Mouse (Mus musculus) midbrain, embryonic 10.5 days (tissue): Measurements from ENCODE around the gene Hist1h2bg. TPM values are rescaled to one million over a fixed set of nuclear protein-coding genes. Genes with fewer than 3 reads are reported as not detected.
"Not testable (repeated sequence)": the region's sequence is repeated elsewhere in the genome, so short reads cannot be mapped to it uniquely, and the experiment has no call there.

Experiments used
- DNase-seq: peaks from one replicate; pipeline ENCODE4 v3.0.0-alpha.2; 2017; ENCODE audit warnings: low spot score
- H3K27ac ChIP-seq: fragments of 300-500 bp; sonication (generic); replicated peaks from 2 replicates; pipeline ENCODE4 v1.5.1; 2016; ENCODE audit warnings: mild to moderate bottlenecking
- H3K27me3 ChIP-seq: fragments of 300-500 bp; sonication (generic); 2 replicates; pipeline ENCODE4 v1.6.1; 2016; ENCODE audit warnings: low read depth, mild to moderate bottlenecking; ENCODE audit not compliant: poor library complexity, severe bottlenecking
- H3K36me3 ChIP-seq: fragments of 300-500 bp; sonication (generic); 2 replicates; pipeline ENCODE4 v1.6.1; 2016; ENCODE audit warnings: mild to moderate bottlenecking, moderate library complexity
- H3K4me1 ChIP-seq: fragments of 300-500 bp; sonication (generic); 2 replicates; pipeline ENCODE4 v1.6.1; 2016
- H3K4me3 ChIP-seq: fragments of 300-500 bp; sonication (generic); 2 replicates; pipeline ENCODE4 v1.5.1; 2016; ENCODE audit warnings: mild to moderate bottlenecking, moderate library complexity
- H3K9me3 ChIP-seq: fragments of 300-500 bp; sonication (generic); replicated peaks from 2 replicates; pipeline ENCODE4 v1.6.1; 2016; ENCODE audit warnings: mild to moderate bottlenecking
- WGBS: fragments of 180-500 bp; shearing (Covaris S2); methylation state at CpG from one replicate; pipeline ENCODE4 v1.1.7; 2016; 5-methylcytosine and 5-hydroxymethylcytosine counted together
- polyA plus RNA-seq: library from polyadenylated mRNA; unstranded; fragments of >200 nt; fragmentation: Nextera tagmentation; extraction: Ambion mirVana; gene quantifications from 2 replicates; pipeline ENCODE4 v1.2.1, GENCODE M21; 2016

Gene Hist1h2bg
- polyA plus RNA-seq, 1 experiment from 2014 or later = 6.4 TPM

- H3K4me3 ChIP-seq = peak within 1 kb of the TSS; percentile 60
- no peaks in the 10 kb centered on the region for H3K36me3 ChIP-seq
- WGBS = under 1% methylated on average over 31 of the region's 45 CpGs
- DNase-seq = peak; percentile 64
- peak within 1 kb of the TSS; percentile 95 for H3K27ac ChIP-seq
- H3K4me1 ChIP-seq = peaks cover 17% of the 10 kb centered on the region
- no peaks in the 10 kb centered on the region for H3K27me3 ChIP-seq
- no peaks in the 10 kb centered on the region for H3K9me3 ChIP-seq
These were observed 27.0 kb upstream of the Hist1h2bg start, which contains the start of gene Hist1h3f for GRCm38 (mm10) chr13:23543965-23544786. Gene Hist1h3f (plus strand): TSS chr13:23544052.

- Histone ChIP-seq H3K4me1 (peaks cover 17% of the 10 kb centered on the region), H3K27ac (peak overlapping the region; percentile 95), H3K4me3 (peak overlapping the region; percentile 60)
- H3K9me3 ChIP-seq, H3K36me3 ChIP-seq, DNase-seq, H3K27me3 ChIP-seq: not testable (repeated sequence)
- WGBS = 0% methylated on average over 13 of the region's 14 CpGs
These were observed 26.4 kb upstream of the Hist1h2bg start for GRCm38 (mm10) chr13:23544787-23545120.

- WGBS = 80% methylated on average over 5 of the region's 5 CpGs
- peaks cover 25% of the 10 kb centered on the region for H3K4me1 ChIP-seq
- H3K27me3 ChIP-seq = no peaks in the 10 kb centered on the region
- H3K9me3 ChIP-seq = no peaks in the 10 kb centered on the region
- H3K27ac ChIP-seq = peak overlapping the region; percentile 72
- H3K36me3 ChIP-seq = no peaks in the 10 kb centered on the region
- H3K4me3 ChIP-seq = peak overlapping the region; percentile 7; the same call in 1 of the 2 replicates
- no peak for DNase-seq
These were observed 24.5 kb upstream of the Hist1h2bg start for GRCm38 (mm10) chr13:23546694-23547093.

GRCm38 (mm10) chr13:23550761-23551145 is 20.4 kb upstream of the Hist1h2bg start:
- 8% methylated on average over 3 of the region's 3 CpGs for WGBS
- no peaks in the 10 kb centered on the region for H3K27me3 ChIP-seq
- H3K27ac ChIP-seq = peak overlapping the region; percentile 98
- no peaks in the 10 kb centered on the region for H3K36me3 ChIP-seq
- peak overlapping the region; percentile 56 for H3K4me3 ChIP-seq
- no peak for DNase-seq
- no peaks in the 10 kb centered on the region for H3K9me3 ChIP-seq
- H3K4me1 ChIP-seq = peaks cover 38% of the 10 kb centered on the region

GRCm38 (mm10) chr13:23551146-23551834 is 19.9 kb upstream of the Hist1h2bg start, which contains the start of gene Hist1h4f:
Gene Hist1h4f (minus strand): TSS chr13:23551648.
- peak within 1 kb of the TSS; percentile 98 for H3K27ac ChIP-seq
- not testable (repeated sequence) for H3K36me3 ChIP-seq, H3K9me3 ChIP-seq, H3K27me3 ChIP-seq
- WGBS = under 1% methylated on average over 47 of the region's 47 CpGs
- peak; percentile 92 for DNase-seq
- peak within 1 kb of the TSS; percentile 56 for H3K4me3 ChIP-seq
- H3K4me1 ChIP-seq = peaks cover 37% of the 10 kb centered on the region

- no peak for DNase-seq
- Histone ChIP-seq H3K27me3 (no peaks in the 10 kb centered on the region), H3K27ac (peak overlapping the region; percentile 98), H3K36me3 (no peaks in the 10 kb centered on the region), H3K4me1 (peaks cover 42% of the 10 kb centered on the region), H3K9me3 (no peaks in the 10 kb centered on the region), H3K4me3 (peak overlapping the region; percentile 56)
- 60% methylated on average over 8 of the region's 8 CpGs for WGBS
These were observed 19.0 kb upstream of the Hist1h2bg start for GRCm38 (mm10) chr13:23551931-23552914.

GRCm38 (mm10) chr13:23552962-23553361 is 18.2 kb upstream of the Hist1h2bg start, which contains the start of gene Hist1h1d:
Gene Hist1h1d (plus strand): TSS chr13:23553262.
- no peaks in the 10 kb centered on the region for H3K36me3 ChIP-seq
- H3K4me3 ChIP-seq = peak within 1 kb of the TSS; percentile 75
- peaks cover 44% of the 10 kb centered on the region for H3K4me1 ChIP-seq
- H3K27me3 ChIP-seq = no peaks in the 10 kb centered on the region
- no peaks in the 10 kb centered on the region for H3K9me3 ChIP-seq
- H3K27ac ChIP-seq = peak within 1 kb of the TSS; percentile 98
- DNase-seq = no peak

GRCm38 (mm10) chr13:23554393-23554792 is 16.8 kb upstream of the Hist1h2bg start:
- 26% methylated on average over 9 of the region's 9 CpGs for WGBS
- no peaks in the 10 kb centered on the region for H3K27me3 ChIP-seq
- H3K4me1 ChIP-seq = peaks cover 41% of the 10 kb centered on the region
- peak overlapping the region; percentile 98 for H3K27ac ChIP-seq
- no peak for DNase-seq
- peak overlapping the region; percentile 75 for H3K4me3 ChIP-seq
- no peaks in the 10 kb centered on the region for H3K9me3 ChIP-seq
- no peaks in the 10 kb centered on the region for H3K36me3 ChIP-seq

- Histone ChIP-seq H3K27ac (peak overlapping the region; percentile 98), H3K4me3 (peak overlapping the region; percentile 75), H3K4me1 (peaks cover 41% of the 10 kb centered on the region), H3K36me3 (no peaks in the 10 kb centered on the region), H3K27me3 (no peaks in the 10 kb centered on the region), H3K9me3 (no peaks in the 10 kb centered on the region)
- WGBS = under 1% methylated on average over 54 of the region's 54 CpGs
- peak; percentile 86 for DNase-seq
These were observed 16.0 kb upstream of the Hist1h2bg start for GRCm38 (mm10) chr13:23554925-23555838.

GRCm38 (mm10) chr13:23555839-23556416 is 15.3 kb upstream of the Hist1h2bg start:
- peak overlapping the region; percentile 98 for H3K27ac ChIP-seq
- H3K4me3 ChIP-seq = peak overlapping the region; percentile 75
- peaks cover 38% of the 10 kb centered on the region for H3K4me1 ChIP-seq
- WGBS = under 1% methylated on average over 18 of the region's 18 CpGs
- no peaks in the 10 kb centered on the region for H3K27me3 ChIP-seq
- no peaks in the 10 kb centered on the region for H3K9me3 ChIP-seq
- DNase-seq = peak; percentile 77
- H3K36me3 ChIP-seq = no peaks in the 10 kb centered on the region

GRCm38 (mm10) chr13:23556906-23557305 is 14.3 kb upstream of the Hist1h2bg start:
- H3K27ac ChIP-seq = peak overlapping the region; percentile 98
- H3K9me3 ChIP-seq = no peaks in the 10 kb centered on the region
- peaks cover 33% of the 10 kb centered on the region for H3K4me1 ChIP-seq
- no peak for DNase-seq
- H3K27me3 ChIP-seq = no peaks in the 10 kb centered on the region
- H3K4me3 ChIP-seq = peak overlapping the region; percentile 75; the same call in 1 of the 2 replicates
- H3K36me3 ChIP-seq = no peaks in the 10 kb centered on the region
- WGBS = 67% methylated on average over 3 of the region's 3 CpGs
